Mouse (Mus musculus) cerebellum, postnatal 4 days (tissue): ENCODE measurements around the gene Gpr87.

ENCODE experiments used
- DNase-seq, 2 experiments: peaks; one replicate each; pipeline ENCODE4 v3.0.0; 2022; ENCODE audit warnings: low spot score in 2 of 2, mixed read lengths in 1 of 2

Gene Gpr87

GRCm38 (mm10) chr3:59139651-59140051 lies 55.3 kb downstream of the Gpr87 start:
- DNase-seq: no peak

- no peak for DNase-seq
Measured at GRCm38 (mm10) chr3:59138946-59139468, 55.9 kb downstream of the Gpr87 start.

- DNase-seq: no peak
Measured at GRCm38 (mm10) chr3:59135911-59136653, 58.8 kb downstream of the Gpr87 start.

- DNase-seq: no peak
Measured at GRCm38 (mm10) chr3:59133189-59133588, 61.7 kb downstream of the Gpr87 start.

DNA sequence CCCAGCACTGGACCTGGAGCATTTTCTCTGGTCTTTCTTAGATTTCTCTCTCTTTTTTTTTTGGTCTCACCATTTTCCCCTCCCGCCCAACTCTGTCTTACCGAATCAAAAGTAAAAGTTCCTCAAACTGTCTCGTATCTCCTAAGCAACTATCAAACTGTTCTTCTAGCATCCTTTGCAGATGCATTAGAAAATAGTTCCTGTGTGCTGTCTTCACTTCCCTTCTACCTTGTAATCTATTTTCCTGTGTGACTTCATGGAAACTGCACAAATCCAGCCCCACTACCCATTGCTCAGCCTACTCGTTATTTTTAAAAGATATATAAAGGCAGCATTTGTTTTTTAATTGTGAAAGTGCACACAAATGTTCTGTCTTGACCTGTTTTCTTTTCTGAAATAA lies 62.9 kb downstream of the Gpr87 start:
- DNase-seq: no peak

DNA sequence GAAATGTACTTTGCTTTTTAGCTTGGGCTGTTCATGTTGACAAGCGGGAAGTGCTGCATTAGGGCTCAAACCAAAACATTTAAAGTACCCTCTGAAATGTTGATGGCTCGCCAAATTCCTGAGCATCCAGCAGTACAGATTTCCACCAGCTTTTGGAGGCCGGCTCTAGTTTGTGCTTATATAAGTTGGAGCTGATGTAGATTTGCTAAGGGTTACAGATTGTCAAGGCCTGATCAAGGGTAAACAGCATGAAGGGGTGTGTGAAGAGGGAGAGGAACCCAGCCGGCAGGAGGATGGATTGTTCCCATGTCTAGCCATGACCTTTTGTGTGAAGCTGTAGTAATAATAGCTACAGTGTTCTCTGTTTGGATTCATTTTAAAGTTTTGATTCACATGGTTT lies 63.8 kb downstream of the Gpr87 start:
- DNase-seq: no peak

GRCm38 (mm10) chr3:59130431-59130830 lies 64.5 kb downstream of the Gpr87 start:
- no peak for DNase-seq

- DNase-seq: no peak
Measured at GRCm38 (mm10) chr3:59129547-59129946, 65.4 kb downstream of the Gpr87 start.
